Mouse (Mus musculus): ENCODE measurements around the gene Pde3a. TPM values are rescaled to one million over a fixed set of nuclear protein-coding genes. Genes with fewer than 3 reads are reported as not detected.

Gene Pde3a
- polyA plus RNA-seq, 2 experiments, result 0.45 to 0.86 TPM

DNA sequence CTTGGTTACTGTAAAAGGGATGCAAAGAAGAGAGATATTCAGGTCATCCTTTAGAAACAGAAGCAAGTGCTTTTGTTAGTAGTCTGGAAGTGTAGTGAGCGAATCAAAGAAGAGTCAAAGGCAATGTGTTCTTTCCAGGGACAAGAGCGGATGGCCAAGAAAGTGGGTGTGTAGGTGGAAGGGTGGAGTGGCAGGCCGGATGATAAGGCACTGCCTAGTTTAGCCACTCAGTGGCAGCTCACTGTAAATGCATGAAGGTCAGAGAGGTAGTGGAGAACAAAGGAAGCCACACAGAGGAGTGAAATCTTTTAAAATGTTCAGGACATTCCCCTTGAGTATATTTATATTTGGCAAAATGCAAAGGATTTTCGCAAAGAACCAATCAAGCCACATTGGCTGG, 4.0 kb upstream of the Pde3a start:
- no peak overlapping the region for H3K9ac ChIP-seq (replicated peaks)
- no peak overlapping the region for H3K4me3 ChIP-seq (ENCODE audit: insufficient read depth in 1 of 2, low read depth in 2 of 2, low read length in 2 of 2)
- TF ChIP-seq CTCF (IDR thresholded peaks at IDR 0.05; ENCODE audit: low read depth) (no peak), EP300 (IDR thresholded peaks at IDR 0.05; ENCODE audit: low read depth) (no peak)
- H3K27me3 ChIP-seq (ENCODE audit: control insufficient read depth, insufficient read depth, low read length), result peaks cover 11% of the 10 kb centered on the region
- no peak overlapping the region for H3K4me2 ChIP-seq (ENCODE audit: low read depth)
- no peaks in the 10 kb centered on the region for H3K9me3 ChIP-seq (ENCODE audit: control insufficient read depth, low read length)
- ATAC-seq (ENCODE audit: insufficient read depth) (no peak), DNase-seq (ENCODE audit: low read depth in 3 of 3, low spot score in 3 of 3) (no peak)
- WGBS (ENCODE audit: insufficient replicate concordance), result 66% methylated on average over 4 of the region's 4 CpGs
- H3K4me1 ChIP-seq (replicated peaks; ENCODE audit: control insufficient read depth in 2 of 2, insufficient read depth in 2 of 2, low read length in 1 of 2), result no peaks in the 10 kb centered on the region
- H3K36me3 ChIP-seq (replicated peaks; ENCODE audit: control insufficient read depth, insufficient read depth, low read depth), result no peaks in the 10 kb centered on the region
- H3K27ac ChIP-seq, result no peak overlapping the region

GRCm38 (mm10) chr6:141246391-141246790, 2.7 kb upstream of the Pde3a start:
- ATAC-seq (ENCODE audit: insufficient read depth), result no peak

DNA sequence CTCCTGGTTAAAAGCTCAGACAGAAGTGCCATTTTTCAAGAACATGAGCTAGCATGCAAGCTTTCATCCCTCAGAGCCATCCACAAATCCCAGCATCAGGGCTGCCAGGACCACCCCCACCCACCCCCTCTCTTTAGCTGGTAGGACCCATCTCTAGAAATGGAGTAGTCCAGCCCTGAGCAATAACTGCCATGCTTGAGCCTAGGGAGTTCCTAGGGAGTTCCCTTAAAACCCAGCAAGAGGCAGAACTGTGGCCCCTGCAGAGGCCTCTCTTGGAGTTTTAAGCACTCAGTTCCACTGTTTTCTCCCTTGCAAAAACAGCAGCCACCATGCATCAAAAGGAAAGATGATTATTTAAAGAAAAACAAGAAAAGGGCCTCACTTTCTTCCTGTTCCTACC, 988 bp upstream of the Pde3a start:
- ATAC-seq (ENCODE audit: insufficient read depth) (no peak), DNase-seq (ENCODE audit: low read depth in 3 of 3, low spot score in 3 of 3) (no peak)
- peaks cover 20% of the 10 kb centered on the region for H3K27me3 ChIP-seq (ENCODE audit: control insufficient read depth, insufficient read depth, low read length)
- H3K36me3 ChIP-seq (replicated peaks; ENCODE audit: control insufficient read depth, insufficient read depth, low read depth), result no peaks in the 10 kb centered on the region
- no peaks in the 10 kb centered on the region for H3K9me3 ChIP-seq (ENCODE audit: control insufficient read depth, low read length)
- no peak overlapping the region for H3K9ac ChIP-seq (replicated peaks)
- no peak for TF ChIP-seq EP300 (IDR thresholded peaks at IDR 0.05; ENCODE audit: low read depth)
- TF ChIP-seq CTCF (IDR thresholded peaks at IDR 0.05; ENCODE audit: low read depth), result no peak
- H3K4me3 ChIP-seq (ENCODE audit: insufficient read depth in 1 of 2, low read depth in 2 of 2, low read length in 2 of 2), result no peak overlapping the region
- H3K4me2 ChIP-seq (ENCODE audit: low read depth), result no peak overlapping the region
- H3K27ac ChIP-seq, result no peak overlapping the region
- no peaks in the 10 kb centered on the region for H3K4me1 ChIP-seq (replicated peaks; ENCODE audit: control insufficient read depth in 2 of 2, insufficient read depth in 2 of 2, low read length in 1 of 2)

More at GRCm38 (mm10) chr6:141246391-141246790, 2.7 kb upstream of the Pde3a start:
- Histone ChIP-seq H3K4me2 (ENCODE audit: low read depth) (no peak overlapping the region), H3K9me3 (ENCODE audit: control insufficient read depth, low read length) (no peaks in the 10 kb centered on the region), H3K27me3 (ENCODE audit: control insufficient read depth, insufficient read depth, low read length) (peaks cover 19% of the 10 kb centered on the region), H3K27ac (no peak overlapping the region), H3K36me3 (replicated peaks; ENCODE audit: control insufficient read depth, insufficient read depth, low read depth) (no peaks in the 10 kb centered on the region), H3K9ac (replicated peaks) (no peak overlapping the region), H3K4me3 (ENCODE audit: insufficient read depth in 1 of 2, low read depth in 2 of 2, low read length in 2 of 2) (no peak overlapping the region), H3K4me1 (replicated peaks; ENCODE audit: control insufficient read depth in 2 of 2, insufficient read depth in 2 of 2, low read length in 1 of 2) (no peaks in the 10 kb centered on the region)
- DNase-seq (ENCODE audit: low read depth in 3 of 3, low spot score in 3 of 3), result no peak
- TF ChIP-seq EP300 (IDR thresholded peaks at IDR 0.05; ENCODE audit: low read depth) (no peak), CTCF (IDR thresholded peaks at IDR 0.05; ENCODE audit: low read depth) (no peak)
- 60% methylated on average over 6 of the region's 6 CpGs for WGBS (ENCODE audit: insufficient replicate concordance)

GRCm38 (mm10) chr6:141249585-141250295, 671 bp downstream of the Pde3a start:
- H3K27me3 ChIP-seq (ENCODE audit: control insufficient read depth, insufficient read depth, low read length), result peaks cover 20% of the 10 kb centered on the region
- peak; percentile 37; the same call in 1 of the 2 replicates for ATAC-seq (ENCODE audit: insufficient read depth)
- H3K4me1 ChIP-seq (replicated peaks; ENCODE audit: control insufficient read depth in 2 of 2, insufficient read depth in 2 of 2, low read length in 1 of 2), result no peaks in the 10 kb centered on the region
- H3K27ac ChIP-seq, result no peak overlapping the region
- H3K4me3 ChIP-seq (ENCODE audit: insufficient read depth in 1 of 2, low read depth in 2 of 2, low read length in 2 of 2), result peak overlapping the region; percentile 31 to 41
- 0% methylated on average over 56 of the region's 68 CpGs for WGBS (ENCODE audit: insufficient replicate concordance)
- H3K4me2 ChIP-seq (ENCODE audit: low read depth), result peak overlapping the region; percentile 44
- TF ChIP-seq EP300 (IDR thresholded peaks at IDR 0.05; ENCODE audit: low read depth) (no peak), CTCF (IDR thresholded peaks at IDR 0.05; ENCODE audit: low read depth) (no peak)
- no peak overlapping the region for H3K9ac ChIP-seq (replicated peaks)
- no peaks in the 10 kb centered on the region for H3K9me3 ChIP-seq (ENCODE audit: control insufficient read depth, low read length)
- DNase-seq (ENCODE audit: low read depth in 3 of 3, low spot score in 3 of 3), result no peak
- H3K36me3 ChIP-seq (replicated peaks; ENCODE audit: control insufficient read depth, insufficient read depth, low read depth), result no peaks in the 10 kb centered on the region

GRCm38 (mm10) chr6:141250296-141250629, 1.2 kb downstream of the Pde3a start:
- DNase-seq (ENCODE audit: low read depth in 3 of 3, low spot score in 3 of 3), result no peak

More at GRCm38 (mm10) chr6:141250296-141250629, 1.2 kb downstream of the Pde3a start:
- TF ChIP-seq EP300 (IDR thresholded peaks at IDR 0.05; ENCODE audit: low read depth) (no peak), CTCF (IDR thresholded peaks at IDR 0.05; ENCODE audit: low read depth) (no peak)
- Histone ChIP-seq H3K9ac (replicated peaks) (no peak overlapping the region), H3K9me3 (ENCODE audit: control insufficient read depth, low read length) (no peaks in the 10 kb centered on the region), H3K27ac (no peak overlapping the region), H3K4me3 (ENCODE audit: insufficient read depth in 1 of 2, low read depth in 2 of 2, low read length in 2 of 2) (peak overlapping the region; percentile 10 to 41), H3K36me3 (replicated peaks; ENCODE audit: control insufficient read depth, insufficient read depth, low read depth) (no peaks in the 10 kb centered on the region), H3K4me2 (ENCODE audit: low read depth) (peak overlapping the region; percentile 44), H3K4me1 (replicated peaks; ENCODE audit: control insufficient read depth in 2 of 2, insufficient read depth in 2 of 2, low read length in 1 of 2) (no peaks in the 10 kb centered on the region), H3K27me3 (ENCODE audit: control insufficient read depth, insufficient read depth, low read length) (peaks cover 20% of the 10 kb centered on the region)
- ATAC-seq (ENCODE audit: insufficient read depth), result no peak
- 7% methylated on average over 22 of the region's 22 CpGs for WGBS (ENCODE audit: insufficient replicate concordance)

Data from liver, embryonic 14.5 days (tissue).